Mouse (Mus musculus) neural tube, embryonic 10.5 days (tissue): ENCODE measurements around the gene Abca15.
"Not testable (repeated sequence)": the region's sequence is repeated elsewhere in the genome, so short reads cannot be mapped to it uniquely, and the experiment has no call there.

ENCODE experiments used
- DNase-seq: peaks from one replicate; pipeline ENCODE4 v3.0.0-alpha.2; 2017; ENCODE audit warnings: low spot score; ENCODE audit errors: extremely low spot score

Gene Abca15

DNA sequence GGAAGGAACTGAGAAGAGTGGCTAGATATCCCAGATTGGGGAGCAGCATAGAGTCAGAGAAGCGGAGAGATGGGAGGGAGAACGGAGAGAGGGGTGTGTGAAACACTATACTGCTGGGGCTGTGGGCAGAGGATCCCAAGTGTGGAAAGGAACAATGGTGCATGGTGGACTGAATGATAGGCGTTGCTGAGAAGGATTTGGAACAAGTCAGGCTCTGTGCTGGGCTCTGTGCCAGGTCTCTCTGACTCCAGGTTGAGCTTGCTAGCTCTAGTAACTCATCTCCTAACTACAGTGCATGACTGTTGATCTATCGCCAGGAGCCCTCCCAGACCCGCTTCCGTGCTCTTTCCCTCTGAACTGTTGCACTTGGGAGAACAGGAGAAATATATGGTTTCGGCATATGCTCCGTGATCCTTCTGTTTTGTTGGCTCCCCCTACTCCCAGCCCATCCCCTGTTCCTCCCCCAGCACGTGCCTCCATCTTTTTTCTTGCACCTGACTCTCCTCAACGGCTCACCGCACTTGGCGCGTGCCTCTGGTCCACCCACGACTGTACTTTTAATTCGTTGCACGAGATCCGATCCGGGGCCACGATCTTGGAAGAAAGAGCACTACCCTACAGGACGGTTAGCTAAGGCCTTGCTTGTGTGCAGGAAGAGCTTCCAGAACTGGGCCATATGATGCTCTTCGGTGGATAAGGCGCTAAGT is at the start of gene Abca15:
Gene Abca15 (plus strand): TSS at position 584 of the 707 bp plus-strand sequence.
- DNase-seq = no peak

DNA sequence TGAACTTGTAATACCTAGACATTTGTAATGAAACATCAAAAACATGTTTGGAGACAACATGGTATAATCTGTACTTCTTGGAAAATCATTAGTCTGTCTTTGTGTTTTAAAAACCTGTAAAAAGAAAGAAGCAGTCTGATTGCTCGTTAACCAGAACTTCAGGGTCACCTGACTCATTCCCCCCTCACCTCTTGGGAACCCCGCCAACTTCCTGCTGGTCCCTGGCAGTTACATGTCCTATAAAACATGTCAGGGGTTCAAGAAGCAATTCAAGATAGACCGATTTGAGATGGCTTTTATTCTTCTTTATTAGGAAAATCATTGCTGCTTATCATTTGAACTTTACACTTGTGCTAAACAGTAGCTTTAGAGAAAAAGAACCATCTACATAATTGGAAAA is 43.2 kb upstream of the Abca15 start:
- DNase-seq = no peak

- DNase-seq = no peak
These were observed 12.4 kb upstream of the Abca15 start for GRCm38 (mm10) chr7:120316086-120316485.

- no peak for DNase-seq
These were observed 5.5 kb upstream of the Abca15 start for GRCm38 (mm10) chr7:120322963-120323362.

- not testable (repeated sequence) for DNase-seq
These were observed 2.6 kb upstream of the Abca15 start for GRCm38 (mm10) chr7:120325911-120326310.

DNA sequence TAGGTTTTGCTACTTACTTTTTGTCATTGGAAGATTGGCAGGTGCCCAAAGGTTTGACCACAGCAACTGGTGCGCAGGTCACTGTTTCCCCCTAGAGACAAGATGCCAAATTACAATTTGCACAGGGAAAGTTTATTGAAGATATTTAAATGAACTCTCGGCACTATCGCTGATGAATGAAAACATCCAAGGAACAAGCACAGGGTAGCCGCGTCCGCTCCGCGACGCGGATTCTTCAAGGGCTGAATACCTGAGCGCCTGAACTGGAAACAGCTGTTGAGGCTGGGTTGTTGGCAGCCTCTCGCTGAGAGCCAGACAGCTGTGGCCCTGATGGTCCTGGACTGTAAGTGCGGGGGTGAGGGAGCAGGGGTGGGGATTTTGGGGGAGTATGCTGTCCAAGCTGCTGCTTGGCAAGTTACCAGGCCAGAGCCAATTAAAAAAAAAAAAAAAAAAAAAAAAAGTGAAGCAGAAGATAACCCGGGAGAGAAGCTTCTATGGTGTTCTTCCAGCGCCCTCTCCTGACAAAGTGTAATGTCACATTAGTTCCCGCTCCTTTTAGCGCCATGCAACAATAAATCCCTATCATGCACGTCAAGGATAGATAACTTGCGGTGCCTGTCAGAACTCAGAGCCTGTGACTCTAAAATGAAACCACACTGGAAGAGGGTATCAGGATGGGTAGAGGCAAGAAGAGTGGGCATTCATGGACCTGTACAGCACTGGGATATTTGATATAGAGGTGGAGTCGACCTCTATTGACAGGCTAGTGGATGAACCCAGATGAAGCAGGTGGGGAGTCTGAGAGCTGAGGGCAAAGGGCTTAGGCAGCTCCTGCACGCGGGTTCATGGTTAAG is 1.0 kb upstream of the Abca15 start:
- peak; percentile 32 for DNase-seq

- DNase-seq = peak; percentile 34
These were observed 32.7 kb downstream of the Abca15 start for GRCm38 (mm10) chr7:120361159-120361558.

DNA sequence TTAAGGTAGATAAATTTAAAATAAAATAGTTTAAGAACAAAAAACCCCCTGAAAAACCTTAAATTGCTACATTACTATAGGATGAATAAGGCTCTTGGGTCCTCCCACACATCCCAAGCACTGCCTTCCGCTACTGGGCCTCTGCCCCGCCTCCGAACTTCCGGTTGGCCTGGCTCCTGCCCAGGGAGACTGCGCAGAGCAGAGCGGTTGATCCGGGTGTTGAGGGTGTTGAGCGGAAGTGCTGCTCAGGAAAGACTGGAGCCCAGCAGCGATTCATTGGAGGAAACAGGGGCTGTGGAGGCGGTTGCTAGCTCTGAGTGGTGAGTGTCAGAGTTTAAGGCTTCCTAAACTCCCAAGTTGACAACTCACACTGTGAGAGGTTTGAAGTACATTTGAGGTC is 81.0 kb downstream of the Abca15 start, which contains the start of gene Abca16:
Gene Abca16 (plus strand): TSS at position 201 of the 400 bp plus-strand sequence.
- no peak for DNase-seq

DNA sequence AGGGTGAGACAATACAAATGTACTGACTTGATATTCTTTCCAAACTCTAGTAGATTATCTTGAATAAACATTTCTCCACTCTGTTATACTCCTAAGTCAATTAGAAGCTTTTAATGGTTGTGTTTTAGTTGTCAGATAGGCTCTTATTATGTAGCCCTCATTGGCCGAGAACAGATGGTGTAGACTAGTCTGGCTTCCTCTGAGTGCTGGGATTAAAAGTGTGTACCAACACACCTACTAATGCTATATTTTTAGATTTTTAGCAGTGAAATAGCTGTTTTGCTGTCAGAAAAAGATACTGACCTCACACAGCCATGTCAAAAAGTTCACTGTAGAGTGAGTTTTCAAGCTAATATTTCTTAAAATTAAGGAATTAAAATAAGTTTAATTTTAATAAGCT is 83.9 kb downstream of the Abca15 start:
- DNase-seq = no peak

DNA sequence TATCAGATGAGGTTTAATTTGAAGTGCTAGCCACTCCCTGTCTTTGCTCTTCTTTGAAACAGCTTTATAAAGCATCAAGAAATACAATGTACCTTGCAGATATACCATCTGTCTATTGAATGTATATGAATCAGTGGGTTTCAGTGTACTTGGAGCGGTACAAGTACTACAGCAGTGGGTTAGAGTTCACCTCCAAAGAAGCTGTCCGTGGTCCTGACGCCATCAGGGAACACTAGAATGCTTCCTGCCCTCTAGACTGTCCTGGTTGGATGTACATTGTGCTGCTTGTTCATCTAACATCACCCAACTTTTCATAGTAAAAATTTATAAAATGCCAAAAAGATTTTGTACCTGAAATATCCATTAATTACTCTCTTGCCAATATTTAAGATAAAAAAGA is 98.2 kb downstream of the Abca15 start:
- DNase-seq = peak; percentile 26

DNA sequence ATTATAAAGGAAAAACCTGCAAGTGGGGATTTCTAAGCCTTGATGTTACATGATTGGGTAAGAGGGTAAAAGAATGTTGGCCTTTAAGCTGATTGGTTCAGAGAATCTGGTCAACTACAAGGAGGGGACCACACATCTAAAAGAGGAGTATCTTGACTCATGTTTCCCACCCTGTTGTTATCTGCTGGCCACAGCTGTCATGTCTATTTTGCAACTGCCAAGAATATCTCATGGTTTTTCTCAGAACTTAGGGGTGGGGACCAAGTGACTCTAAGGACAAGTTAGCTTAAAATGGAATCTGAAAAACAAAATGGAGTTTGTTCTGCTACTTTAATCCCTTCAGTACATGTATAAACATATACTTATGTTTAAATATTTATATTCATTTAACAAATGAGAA is 103.0 kb downstream of the Abca15 start:
- no peak for DNase-seq
